Mouse (Mus musculus) testis, adult 2 months (tissue): Measurements from ENCODE around the gene Vmn1r65. TPM values are rescaled to one million over a fixed set of nuclear protein-coding genes. Genes with fewer than 3 reads are reported as not detected.
"Not testable (repeated sequence)": the region's sequence is repeated elsewhere in the genome, so short reads cannot be mapped to it uniquely, and the experiment has no call there.

Experiments
- H3K27ac ChIP-seq: fragments of 200-500 bp; 2 replicates; pipeline ENCODE4 v1.5.1; 2012; ENCODE audit warnings: low read depth, low read length; ENCODE audit not compliant: control insufficient read depth, insufficient read depth
- H3K27me3 ChIP-seq: fragments of 200-500 bp; 2 replicates; pipeline ENCODE4 v1.6.1; 2012; ENCODE audit warnings: mild to moderate bottlenecking, low read length, moderate library complexity; ENCODE audit not compliant: control insufficient read depth, insufficient read depth
- H3K36me3 ChIP-seq: fragments of 200-500 bp; 2 replicates; pipeline ENCODE4 v1.6.1; 2012; ENCODE audit warnings: mild to moderate bottlenecking, low read length; ENCODE audit not compliant: control insufficient read depth, insufficient read depth
- H3K4me1 ChIP-seq: fragments of 200-500 bp; 2 replicates; pipeline ENCODE4 v1.6.1; 2012; ENCODE audit warnings: low read length; ENCODE audit not compliant: control insufficient read depth, insufficient read depth
- H3K4me3 ChIP-seq: fragments of 200-500 bp; 2 replicates; pipeline ENCODE4 v1.5.1; 2012; ENCODE audit warnings: low read depth, mild to moderate bottlenecking, low read length, moderate library complexity, mixed read lengths; ENCODE audit not compliant: control insufficient read depth
- CTCF ChIP-seq: fragments of 200-500 bp; IDR thresholded peaks from 2 replicates; pipeline ENCODE4 v1.5.1; 2012; ENCODE audit warnings: low read depth, mild to moderate bottlenecking, inconsistent platforms, low read length, moderate library complexity; ENCODE audit not compliant: control insufficient read depth, insufficient read depth, insufficient replicate concordance
- POLR2A ChIP-seq: fragments of 200-500 bp; IDR thresholded peaks from 2 replicates; pipeline ENCODE4 v1.6.1; 2012; ENCODE audit warnings: low read depth, mild to moderate bottlenecking, inconsistent platforms, low read length, moderate library complexity; ENCODE audit not compliant: control insufficient read depth
- polyA plus RNA-seq: library from polyadenylated mRNA; depleted of rRNA; stranded (reverse); fragments of >200 nt; gene quantifications from 2 replicates; pipeline ENCODE4 v1.2.3, GENCODE M21; 2012; rRNA removed

Vmn1r65 gene
- polyA plus RNA-seq: 0.06 and 0.11 TPM in 2 replicates

GRCm38 (mm10) chr7:6010910-6011309 is at the start of gene Vmn1r65:
TSS of gene Vmn1r65 (minus strand) at chr7:6011010.
- TF ChIP-seq POLR2A (no peak), CTCF (no peak)
- Histone ChIP-seq H3K4me1 (no peaks in the 10 kb centered on the region), H3K27ac (no peak within 1 kb of the TSS), H3K36me3 (no peaks in the 10 kb centered on the region), H3K27me3 (no peaks in the 10 kb centered on the region), H3K4me3 (no peak within 1 kb of the TSS)

GRCm38 (mm10) chr7:6044861-6045260 is 34.1 kb upstream of the Vmn1r65 start, which contains the start of gene Nlrp4c:
TSS of gene Nlrp4c (plus strand) at chr7:6045161.
- no peak for TF ChIP-seq POLR2A
- TF ChIP-seq CTCF: no peak
- Histone ChIP-seq H3K4me3 (peak within 1 kb of the TSS; percentile 69), H3K4me1 (no peaks in the 10 kb centered on the region), H3K27me3 (no peaks in the 10 kb centered on the region), H3K27ac (no peak within 1 kb of the TSS), H3K36me3 (no peaks in the 10 kb centered on the region)

- not testable (repeated sequence) for H3K4me1 ChIP-seq, H3K27ac ChIP-seq, H3K36me3 ChIP-seq, H3K27me3 ChIP-seq, H3K4me3 ChIP-seq
These were observed 28.4 kb downstream of the Vmn1r65 start for GRCm38 (mm10) chr7:5982426-5982825.

GRCm38 (mm10) chr7:5972546-5972945 is 38.3 kb downstream of the Vmn1r65 start:
- H3K4me3 ChIP-seq, H3K4me1 ChIP-seq, H3K36me3 ChIP-seq, H3K27ac ChIP-seq, H3K27me3 ChIP-seq: not testable (repeated sequence)

Other genes with a start within 250 kb of the Vmn1r65 start
- gene Vmn1r63, start 205.6 kb downstream of the Vmn1r65 start, polyA plus RNA-seq: not detected in 2 replicates
- gene Vmn1r64, start 126.5 kb downstream of the Vmn1r65 start, polyA plus RNA-seq: not detected in 2 replicates
- gene Nlrp4c, start 34.2 kb upstream of the Vmn1r65 start, polyA plus RNA-seq: 0.90 and 0.91 TPM in 2 replicates
- 41.0 and 45.8 TPM in 2 replicates for gene Zfp787, start 145.0 kb upstream of the Vmn1r65 start, polyA plus RNA-seq
- gene Zfp444, start 161.2 kb upstream of the Vmn1r65 start, polyA plus RNA-seq: 20.3 and 21.6 TPM in 2 replicates
- gene Galp, start 186.1 kb upstream of the Vmn1r65 start, polyA plus RNA-seq: not detected in 2 replicates
- 2.5 and 2.6 TPM in 2 replicates for gene Zscan5b, start 211.3 kb upstream of the Vmn1r65 start, polyA plus RNA-seq
- gene Epp13, start 241.7 kb upstream of the Vmn1r65 start, polyA plus RNA-seq: 0.35 and 0.46 TPM in 2 replicates